In the genomic region with DNA sequence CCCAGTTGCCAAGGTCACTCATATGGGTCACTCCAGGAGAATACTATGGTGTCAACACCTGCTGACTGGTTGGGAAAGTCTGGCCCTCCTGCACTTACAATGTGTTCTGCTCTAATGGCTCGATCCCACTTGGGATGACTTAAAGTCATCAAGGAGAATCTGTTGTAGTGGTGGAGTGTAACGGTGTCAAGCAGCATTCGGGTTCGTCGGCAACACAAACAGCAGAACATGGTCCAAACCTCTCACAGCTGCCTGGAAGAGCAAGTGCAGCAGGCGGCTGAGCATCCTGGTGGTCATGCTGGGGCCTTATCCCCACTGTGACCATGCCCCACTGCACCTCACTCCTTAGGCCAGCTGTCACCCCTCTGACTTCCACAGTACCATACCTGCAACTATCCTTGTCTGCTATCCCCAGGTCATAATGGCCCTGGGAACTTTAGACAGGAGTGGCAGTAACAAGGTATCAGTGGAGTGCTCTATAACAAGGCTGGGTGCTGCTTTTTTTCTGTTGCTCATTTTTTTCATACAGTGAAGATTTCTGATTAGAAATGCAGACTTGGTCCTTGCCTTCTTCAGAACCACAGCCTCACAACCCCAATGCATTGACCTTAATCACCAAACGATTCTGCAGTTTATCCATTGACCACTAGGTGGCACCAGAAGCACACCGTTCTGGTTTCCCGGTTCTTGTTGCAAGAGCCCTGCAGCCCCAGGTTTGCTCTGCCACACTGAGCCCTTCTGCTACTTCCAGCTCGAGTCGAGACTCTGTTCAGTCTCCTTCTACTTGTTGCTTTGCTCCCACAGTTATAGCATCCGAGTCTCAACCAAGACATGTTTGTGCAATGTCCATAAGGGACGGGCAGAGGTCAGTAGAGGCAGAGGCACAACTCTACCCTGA, we compare ENCODE assay signal across 9 mouse cellular contexts. TPM values are rescaled to one million over a fixed set of nuclear protein-coding genes. Genes with fewer than 3 reads are reported as not detected.
DNase-seq lines count a peak whose midpoint lies in the region; ATAC-seq lines count a peak whose summit lies in the region.
"Had no signal": no experiment of that assay in that cellular context is flagged by ENCODE, and none has a peak within 500 bp of the region (broad histone marks: within the 10 kb centered on the region; RNA-seq: fewer than 3 reads in every experiment).

No protein-coding gene starts in this region.

- H3K36me3 ChIP-seq in forebrain, embryonic 14.5 days (ENCODE audit: control insufficient read depth, insufficient read depth, low read length) = peaks cover 69% of the 10 kb centered on the region
- peaks cover 79% of the 10 kb centered on the region for H3K36me3 ChIP-seq in hindbrain, embryonic 14.5 days (replicated peaks; ENCODE audit: control insufficient read depth, insufficient read depth)

- no peak overlapping the region for H3K9ac ChIP-seq in forebrain, embryonic 14.5 days (ENCODE audit: low read length)
- H3K9ac ChIP-seq in hindbrain, embryonic 14.5 days = no peak overlapping the region
- H3K9ac ChIP-seq: liver, embryonic 15.5 days had no signal

- no peaks in the 10 kb centered on the region for H3K4me1 ChIP-seq in forebrain, embryonic 14.5 days (ENCODE audit: control insufficient read depth, insufficient read depth, low read length)
- H3K4me1 ChIP-seq in hindbrain, embryonic 14.5 days (replicated peaks; ENCODE audit: control insufficient read depth, insufficient read depth, low read length) = no peaks in the 10 kb centered on the region
- H3K4me1 ChIP-seq: liver, embryonic 15.5 days had no signal

- DNase-seq in Muller cell, postnatal 12 days (ENCODE audit: inconsistent ontology term) = peak; percentile 37
- peak; percentile 88 for DNase-seq in forebrain, embryonic 14.5 days (ENCODE audit: low spot score)
- DNase-seq in hindbrain, embryonic 14.5 days (ENCODE audit: low spot score) = peak; percentile 93
- peak; percentile 53 for DNase-seq in layer of hippocampus, adult 9-11 months
- peak; percentile 77 for DNase-seq in lung, postnatal 14 days
- DNase-seq in retina, adult 2 months (ENCODE audit: low read depth, low spot score) = peak; percentile 68
- DNase-seq in thymus, postnatal 36 days = peak; percentile 56 to 67

- peak; percentile 63 for ATAC-seq in cerebellum, adult (ENCODE audit: insufficient number of reproducible peaks, low FRiP score, low TSS enrichment)
- ATAC-seq in forebrain, embryonic 14.5 days = peak; percentile 58
- ATAC-seq in hindbrain, embryonic 14.5 days (ENCODE audit: low FRiP score) = peak; percentile 63

- H3K27me3 ChIP-seq in forebrain, embryonic 14.5 days (replicated peaks; ENCODE audit: control insufficient read depth, insufficient read depth, low read length) = no peaks in the 10 kb centered on the region
- no peaks in the 10 kb centered on the region for H3K27me3 ChIP-seq in hindbrain, embryonic 14.5 days (ENCODE audit: control insufficient read depth, insufficient read depth, low read length)
- H3K27me3 ChIP-seq: liver, embryonic 15.5 days had no signal

- WGBS in forebrain, embryonic 14.5 days = 62% methylated on average over 13 of the region's 13 CpGs
- 57% methylated on average over 13 of the region's 13 CpGs for WGBS in hindbrain, embryonic 14.5 days

- no peak overlapping the region for H3K4me3 ChIP-seq in forebrain, embryonic 14.5 days (ENCODE audit: low read depth, low read length)
- no peak overlapping the region for H3K4me3 ChIP-seq in hindbrain, embryonic 14.5 days (replicated peaks; ENCODE audit: low read length)
- H3K4me3 ChIP-seq: liver, embryonic 15.5 days had no signal

- no peaks in the 10 kb centered on the region for H3K9me3 ChIP-seq in forebrain, embryonic 14.5 days (replicated peaks; ENCODE audit: control insufficient read depth, low read length)
- no peaks in the 10 kb centered on the region for H3K9me3 ChIP-seq in hindbrain, embryonic 14.5 days (ENCODE audit: control insufficient read depth, low read length)
- H3K9me3 ChIP-seq: liver, embryonic 15.5 days had no signal

- H3K27ac ChIP-seq in forebrain, embryonic 14.5 days (ENCODE audit: low read depth, low read length) = no peak overlapping the region
- H3K27ac ChIP-seq in hindbrain, embryonic 14.5 days = no peak overlapping the region
- H3K27ac ChIP-seq: liver, embryonic 15.5 days had no signal

- H3K4me2 ChIP-seq in forebrain, embryonic 14.5 days (ENCODE audit: low read length) = no peak overlapping the region
- H3K4me2 ChIP-seq in hindbrain, embryonic 14.5 days (replicated peaks) = no peak overlapping the region
- H3K4me2 ChIP-seq: liver, embryonic 15.5 days had no signal

RNA-seq across cellular contexts. Expression of a gene that starts 23.5 kb away (rescaled TPM):
- 0.36 and 0.52 TPM in 2 replicates for polyA plus RNA-seq in forebrain, embryonic 14.5 days (2014; fragmentation: Nextera tagmentation; extraction: Ambion mirVana)
- 0.16 and 0.33 TPM in 2 replicates for polyA plus RNA-seq in hindbrain, embryonic 14.5 days (2014; fragmentation: Nextera tagmentation; extraction: Ambion mirVana)

RNA-seq across cellular contexts. Expression of a gene that starts 46.0 kb away (rescaled TPM):
- polyA plus RNA-seq in forebrain, embryonic 14.5 days (2014; fragmentation: Nextera tagmentation; extraction: Ambion mirVana) = 54.7 TPM in 2 replicates
- 77.3 and 95.0 TPM in 2 replicates for polyA plus RNA-seq in hindbrain, embryonic 14.5 days (2014; fragmentation: Nextera tagmentation; extraction: Ambion mirVana)

Comparison
In these comparisons a context has a peak if more than half of its experiments do, and no peak if none do; other contexts are left out.
1. DNase-seq: peak in every context shown above with its lines; median percentile 93 in hindbrain, embryonic 14.5 days; 88 in forebrain, embryonic 14.5 days; 77 in lung, postnatal 14 days; 68 in retina, adult 2 months; 62 in thymus, postnatal 36 days; 53 in layer of hippocampus, adult 9-11 months; 37 in Muller cell, postnatal 12 days.